Mouse (Mus musculus) intestine, embryonic 16.5 days (tissue): Measurements from ENCODE around the gene Ccl4. TPM values are rescaled to one million over a fixed set of nuclear protein-coding genes. Genes with fewer than 3 reads are reported as not detected.

ENCODE experiments used
- ATAC-seq: fragments of 200-750 bp; cut with Nextera tagmentation; 2 replicates; pipeline ENCODE4 v1.8.0; 2017; ENCODE audit warnings: moderate TSS enrichment, moderate library complexity
- H3K27ac ChIP-seq: fragments of 300-500 bp; sonication (generic); 2 replicates; pipeline ENCODE4 v1.5.1; 2014; ENCODE audit warnings: mild to moderate bottlenecking, low read length
- H3K27me3 ChIP-seq: fragments of 300-500 bp; sonication (generic); replicated peaks from 2 replicates; pipeline ENCODE4 v1.6.1; 2014; ENCODE audit warnings: low read length, control low read depth, mixed read lengths; ENCODE audit not compliant: control insufficient read depth, insufficient read depth
- H3K36me3 ChIP-seq: fragments of 300-500 bp; sonication (generic); 2 replicates; pipeline ENCODE4 v1.6.1; 2014; ENCODE audit warnings: low read length, control low read depth; ENCODE audit not compliant: control insufficient read depth, insufficient read depth
- H3K4me1 ChIP-seq: fragments of 300-500 bp; sonication (generic); 2 replicates; pipeline ENCODE4 v1.6.1; 2014; ENCODE audit warnings: low read length, control low read depth, mixed read lengths; ENCODE audit not compliant: control insufficient read depth, insufficient read depth
- H3K4me2 ChIP-seq: fragments of 300-500 bp; sonication (generic); 2 replicates; pipeline ENCODE4 v1.6.1; 2014; ENCODE audit warnings: low read depth, low read length, control low read depth
- H3K4me3 ChIP-seq: fragments of 300-500 bp; sonication (generic); 2 replicates; pipeline ENCODE4 v1.5.1; 2014; ENCODE audit warnings: mild to moderate bottlenecking, low read length
- H3K9ac ChIP-seq: fragments of 300-500 bp; sonication (generic); 2 replicates; pipeline ENCODE4 v1.6.1; 2014; ENCODE audit warnings: low read depth, low read length
- H3K9me3 ChIP-seq: fragments of 300-500 bp; sonication (generic); 2 replicates; pipeline ENCODE4 v1.6.1; 2016; ENCODE audit warnings: low read length, control low read depth; ENCODE audit not compliant: control insufficient read depth
- WGBS: fragments of 180-500 bp; shearing (Covaris S2); extraction: QIAGEN DNeasy Blood & Tissue Kit; methylation state at CpG from one replicate; pipeline ENCODE4 v1.1.7; 2014; 5-methylcytosine and 5-hydroxymethylcytosine counted together
- polyA plus RNA-seq: library from polyadenylated mRNA; unstranded; fragments of >200 nt; fragmentation: Nextera tagmentation; extraction: Ambion mirVana; gene quantifications from 2 replicates; pipeline ENCODE4 v1.2.1, GENCODE M21; 2015

Gene Ccl4
- polyA plus RNA-seq, 1 experiment from 2014 or later, result 0.64 TPM

- 85% methylated on average over 5 of the region's 5 CpGs for WGBS
- no peak for ATAC-seq
- Histone ChIP-seq H3K4me2 (no peak overlapping the region), H3K4me3 (no peak overlapping the region), H3K9me3 (no peaks in the 10 kb centered on the region), H3K27me3 (no peaks in the 10 kb centered on the region), H3K9ac (no peak overlapping the region), H3K27ac (no peak overlapping the region), H3K36me3 (no peaks in the 10 kb centered on the region), H3K4me1 (no peaks in the 10 kb centered on the region)
These were observed 47.3 kb downstream of the Ccl4 start for GRCm38 (mm10) chr11:83709683-83710082.

- WGBS, result 75% methylated on average over 1 of the region's 1 CpGs
- H3K36me3 ChIP-seq, result no peaks in the 10 kb centered on the region
These were observed 50.3 kb downstream of the Ccl4 start for GRCm38 (mm10) chr11:83712671-83713070.

GRCm38 (mm10) chr11:83713925-83714324 lies 51.5 kb downstream of the Ccl4 start:
- no peak overlapping the region for H3K4me2 ChIP-seq
- no peaks in the 10 kb centered on the region for H3K27me3 ChIP-seq
- H3K4me3 ChIP-seq, result no peak overlapping the region
- 85% methylated on average over 2 of the region's 2 CpGs for WGBS
- H3K9ac ChIP-seq, result no peak overlapping the region
- H3K9me3 ChIP-seq, result no peaks in the 10 kb centered on the region
- H3K27ac ChIP-seq, result no peak overlapping the region
- no peaks in the 10 kb centered on the region for H3K4me1 ChIP-seq
- H3K36me3 ChIP-seq, result no peaks in the 10 kb centered on the region
- no peak for ATAC-seq

More at GRCm38 (mm10) chr11:83712671-83713070, 50.3 kb downstream of the Ccl4 start:
- H3K9ac ChIP-seq, result no peak overlapping the region
- H3K9me3 ChIP-seq, result no peaks in the 10 kb centered on the region
- no peak for ATAC-seq
- H3K27me3 ChIP-seq, result no peaks in the 10 kb centered on the region
- H3K4me1 ChIP-seq, result no peaks in the 10 kb centered on the region
- H3K4me3 ChIP-seq, result no peak overlapping the region
- H3K27ac ChIP-seq, result no peak overlapping the region
- H3K4me2 ChIP-seq, result no peak overlapping the region

Other genes with a start within 250 kb of the Ccl4 start
- gene Gas2l2, start 233.1 kb upstream of the Ccl4 start, polyA plus RNA-seq, result 0.06 and 0.13 TPM in 2 replicates
- gene 1700020L24Rik, start 224.9 kb upstream of the Ccl4 start, polyA plus RNA-seq, result 0.97 and 1.5 TPM in 2 replicates
- 1.3 and 2.0 TPM in 2 replicates for gene Mmp28, start 199.5 kb upstream of the Ccl4 start, polyA plus RNA-seq
- gene Taf15, start 189.5 kb upstream of the Ccl4 start, polyA plus RNA-seq, result 8.3 and 10.0 TPM in 2 replicates
- gene Heatr9, start 140.4 kb upstream of the Ccl4 start, polyA plus RNA-seq, result not detected in 2 replicates
- gene Ccl5, start 132.1 kb upstream of the Ccl4 start, polyA plus RNA-seq, result 3.5 and 4.8 TPM in 2 replicates
- gene Ccl9, start 83.9 kb upstream of the Ccl4 start, polyA plus RNA-seq, result 47.6 and 52.6 TPM in 2 replicates
- gene Ccl6, start 69.5 kb upstream of the Ccl4 start, polyA plus RNA-seq, result 30.3 and 39.1 TPM in 2 replicates
- not detected in 2 replicates for gene Rpl9-ps1, start 17.0 kb upstream of the Ccl4 start, polyA plus RNA-seq
- 0.43 and 0.66 TPM in 2 replicates for gene Ccl3, start 13.2 kb upstream of the Ccl4 start, polyA plus RNA-seq
- 1.9 and 2.3 TPM in 2 replicates for gene Wfdc17, start 41.4 kb downstream of the Ccl4 start, polyA plus RNA-seq
- 0.38 TPM in 1 of 2 replicates, not detected in the other for gene Wfdc18, start 46.4 kb downstream of the Ccl4 start, polyA plus RNA-seq
- 0.37 and 0.60 TPM in 2 replicates for gene Wfdc21, start 84.4 kb downstream of the Ccl4 start, polyA plus RNA-seq
- gene Heatr6, start 91.1 kb downstream of the Ccl4 start, polyA plus RNA-seq, result 16.3 and 18.1 TPM in 2 replicates
- 9.0 and 9.8 TPM in 2 replicates for gene Hnf1b, start 187.5 kb downstream of the Ccl4 start, polyA plus RNA-seq